Mouse (Mus musculus) E14TG2a.4 (cell line): ENCODE data around the gene Prrt1.

ENCODE experiments used
- H3K27me3 ChIP-seq: 2 replicates; pipeline ENCODE4 v1.6.1; 2014; ENCODE audit warnings: low read length, control low read depth; ENCODE audit not compliant: insufficient read depth
- H3K36me3 ChIP-seq: 2 replicates; pipeline ENCODE4 v1.6.1; 2014; ENCODE audit warnings: low read length, control low read depth; ENCODE audit not compliant: insufficient read depth
- H3K4me1 ChIP-seq: replicated peaks from 2 replicates; pipeline ENCODE4 v1.6.1; 2014; ENCODE audit warnings: low read depth, low read length, control low read depth
- H3K4me3 ChIP-seq: replicated peaks from 2 replicates; pipeline ENCODE4 v1.5.1; 2014; ENCODE audit warnings: mild to moderate bottlenecking, low read length
- H3K9me3 ChIP-seq: 2 replicates; pipeline ENCODE4 v1.6.1; 2014; ENCODE audit warnings: low read length, control low read depth
- CTCF ChIP-seq: conservative IDR thresholded peaks from 2 replicates; pipeline ENCODE4 v1.5.1; 2014; ENCODE audit warnings: low read length
- NANOG ChIP-seq: IDR thresholded peaks from 2 replicates; pipeline ENCODE4 v1.6.1; 2014; ENCODE audit warnings: borderline replicate concordance, low read length, mixed read lengths
- POU5F1 ChIP-seq: IDR thresholded peaks from 2 replicates; pipeline ENCODE4 v1.6.1; 2014; ENCODE audit warnings: low read length, borderline replicate concordance

The Prrt1 gene

DNA sequence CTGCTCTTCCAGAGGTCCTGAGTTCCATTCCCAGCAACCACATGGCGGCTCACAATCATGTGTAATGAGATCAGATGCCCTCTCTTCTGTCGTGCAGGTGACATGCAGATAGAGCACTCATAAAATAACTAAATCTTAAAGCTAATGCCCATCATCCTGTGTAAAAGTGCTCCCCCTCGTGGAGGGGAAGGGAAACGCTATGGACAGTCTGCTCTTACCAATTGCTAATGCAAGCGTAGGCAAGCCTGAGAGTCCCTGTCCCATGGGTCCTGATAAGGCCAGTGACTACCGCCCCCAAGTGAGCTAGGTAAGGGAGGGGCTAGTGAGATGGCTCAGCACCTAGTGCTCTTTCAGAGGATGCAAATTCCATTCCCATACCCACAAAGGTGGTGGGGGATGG lies 10.3 kb upstream of the Prrt1 start:
- no peak overlapping the region for H3K4me3 ChIP-seq
- H3K36me3 ChIP-seq = peaks cover 52% of the 10 kb centered on the region
- peaks cover 45% of the 10 kb centered on the region for H3K4me1 ChIP-seq
- no peaks in the 10 kb centered on the region for H3K27me3 ChIP-seq
- TF ChIP-seq POU5F1 = no peak
- peak; percentile 95 for TF ChIP-seq CTCF
- no peak for TF ChIP-seq NANOG
- no peaks in the 10 kb centered on the region for H3K9me3 ChIP-seq

DNA sequence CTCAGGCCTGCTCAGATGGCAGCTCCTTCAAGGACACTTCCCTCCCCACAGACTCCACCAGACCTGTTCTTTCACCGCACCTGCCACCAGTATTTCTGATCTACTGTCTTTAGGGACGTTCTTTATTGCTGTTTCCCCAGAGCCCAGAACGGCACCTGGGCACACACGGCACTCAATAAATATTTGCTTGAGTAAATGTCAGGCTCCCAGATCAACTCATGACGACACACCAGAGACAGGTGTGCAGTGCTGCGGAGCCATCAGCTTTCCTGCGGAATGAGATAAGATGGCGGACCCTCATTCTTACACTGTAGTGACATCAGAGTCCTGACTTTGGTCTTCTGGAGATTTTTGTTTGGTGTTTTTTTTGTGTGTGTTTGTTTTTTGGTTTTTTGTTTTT lies 8.3 kb upstream of the Prrt1 start:
- peaks cover 39% of the 10 kb centered on the region for H3K36me3 ChIP-seq
- H3K4me3 ChIP-seq = no peak overlapping the region
- H3K4me1 ChIP-seq = peaks cover 34% of the 10 kb centered on the region
- TF ChIP-seq NANOG (no peak), POU5F1 (no peak), CTCF (no peak)
- peaks cover 4% of the 10 kb centered on the region; the same call in 1 of the 2 replicates for H3K27me3 ChIP-seq
- no peaks in the 10 kb centered on the region for H3K9me3 ChIP-seq

DNA sequence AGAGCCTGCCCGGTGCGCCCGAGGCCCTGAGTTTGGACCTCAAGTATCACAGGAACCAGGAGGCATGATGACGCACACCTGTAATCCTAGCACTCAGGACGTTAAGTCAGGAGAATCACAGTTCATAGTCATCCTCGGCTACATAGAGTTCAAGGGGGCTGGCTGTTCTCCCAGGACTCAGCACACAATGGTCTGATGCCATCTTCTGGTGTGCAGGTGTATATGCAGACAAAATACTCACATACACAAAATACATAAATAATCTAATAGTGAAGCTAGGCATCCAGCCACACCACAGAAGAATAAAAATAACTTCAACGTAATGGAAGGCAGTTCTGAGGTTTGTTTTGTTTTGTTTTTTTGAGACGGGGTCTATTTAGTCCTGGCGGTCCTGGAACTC lies 6.2 kb upstream of the Prrt1 start:
- Histone ChIP-seq H3K27me3 (peaks cover 16% of the 10 kb centered on the region), H3K9me3 (no peaks in the 10 kb centered on the region), H3K4me3 (peak overlapping the region; percentile 45), H3K4me1 (peaks cover 50% of the 10 kb centered on the region), H3K36me3 (peaks cover 25% of the 10 kb centered on the region)
- no peak for TF ChIP-seq POU5F1
- TF ChIP-seq CTCF = peak; percentile 15; the same call in 1 of the 2 replicates

DNA sequence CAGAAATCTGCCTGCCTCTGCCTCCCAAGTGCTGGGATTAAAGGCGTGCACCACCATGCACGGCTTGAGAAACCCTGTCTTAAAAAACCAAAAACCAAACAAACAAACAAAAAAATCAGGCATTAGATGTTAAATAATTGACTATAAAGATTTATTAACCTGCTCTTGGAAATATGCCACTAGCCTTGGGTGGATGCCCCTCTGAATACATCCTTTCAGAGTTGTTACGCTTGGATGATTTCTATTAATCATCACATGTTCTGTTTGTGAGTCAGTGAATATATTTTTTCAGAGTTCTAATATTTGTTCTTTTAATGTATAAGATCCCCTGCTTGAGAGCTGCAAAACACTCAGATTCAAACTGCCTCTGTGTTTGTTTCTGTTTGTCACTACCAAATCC lies 4.4 kb upstream of the Prrt1 start:
- no peak for TF ChIP-seq CTCF
- no peak for TF ChIP-seq POU5F1
- no peak for TF ChIP-seq NANOG
- Histone ChIP-seq H3K27me3 (peaks cover 34% of the 10 kb centered on the region), H3K4me1 (peaks cover 64% of the 10 kb centered on the region)

DNA sequence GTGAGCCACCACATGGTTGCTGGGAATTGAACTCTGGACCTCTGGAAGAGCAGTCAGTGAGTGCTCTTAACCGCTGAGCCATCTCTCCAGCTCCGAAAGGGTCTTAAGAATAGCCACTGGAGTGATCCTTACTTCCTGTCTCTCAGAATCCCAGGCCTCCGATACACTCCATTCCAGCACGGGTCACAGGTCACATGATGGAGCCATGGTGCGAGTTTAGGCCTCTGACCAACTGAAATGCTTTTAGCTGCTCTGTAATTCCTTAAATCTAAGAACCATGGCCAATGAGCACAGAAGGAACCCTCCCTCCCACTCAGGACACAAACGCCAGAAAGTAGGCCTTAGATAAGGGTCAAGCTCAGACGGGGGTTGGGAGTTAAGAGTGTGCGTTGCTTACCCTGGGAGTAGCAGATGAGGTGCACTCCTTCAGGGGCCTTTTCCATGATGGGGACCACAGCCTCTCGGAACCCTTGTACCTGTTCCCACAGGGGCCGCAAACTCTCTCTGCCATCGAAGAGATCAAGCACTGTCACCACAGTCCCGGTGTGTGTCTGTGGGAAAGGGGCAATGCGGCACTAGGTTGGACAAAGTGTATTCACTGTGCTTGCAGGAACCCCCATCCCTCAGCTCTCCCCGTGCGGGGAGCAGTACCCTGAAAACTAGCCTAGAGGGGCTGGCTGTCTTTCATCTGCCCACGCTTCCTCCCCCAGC lies 3.1 kb upstream of the Prrt1 start:
- H3K9me3 ChIP-seq = no peaks in the 10 kb centered on the region
- H3K4me1 ChIP-seq = peaks cover 69% of the 10 kb centered on the region
- TF ChIP-seq NANOG (no peak), POU5F1 (no peak), CTCF (no peak)
- H3K36me3 ChIP-seq = peaks cover 22% of the 10 kb centered on the region
- H3K27me3 ChIP-seq = peaks cover 46% of the 10 kb centered on the region
- peak overlapping the region; percentile 86 for H3K4me3 ChIP-seq

More for the DNA sequence above, 4.4 kb upstream of the Prrt1 start:
- no peak overlapping the region for H3K4me3 ChIP-seq
- H3K9me3 ChIP-seq = no peaks in the 10 kb centered on the region
- H3K36me3 ChIP-seq = peaks cover 25% of the 10 kb centered on the region

DNA sequence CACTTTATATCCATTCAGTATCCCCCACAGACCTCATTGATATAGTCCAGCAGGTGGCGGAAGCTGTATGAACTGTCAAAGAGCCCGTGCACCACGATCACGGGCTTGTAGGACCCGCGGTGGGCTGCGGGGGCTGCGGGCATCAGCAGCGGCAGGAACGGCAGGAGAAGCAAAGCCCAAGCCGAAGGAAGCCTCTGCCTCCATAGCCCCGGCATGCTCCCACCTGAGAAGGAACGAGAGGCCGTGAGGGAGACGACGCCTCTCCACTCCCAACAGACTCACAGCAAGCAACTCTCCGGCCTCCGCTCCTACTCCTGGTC lies 2.6 kb upstream of the Prrt1 start:
- TF ChIP-seq POU5F1 (no peak), NANOG (no peak), CTCF (no peak)
- peaks cover 52% of the 10 kb centered on the region for H3K27me3 ChIP-seq
- H3K9me3 ChIP-seq = no peaks in the 10 kb centered on the region

DNA sequence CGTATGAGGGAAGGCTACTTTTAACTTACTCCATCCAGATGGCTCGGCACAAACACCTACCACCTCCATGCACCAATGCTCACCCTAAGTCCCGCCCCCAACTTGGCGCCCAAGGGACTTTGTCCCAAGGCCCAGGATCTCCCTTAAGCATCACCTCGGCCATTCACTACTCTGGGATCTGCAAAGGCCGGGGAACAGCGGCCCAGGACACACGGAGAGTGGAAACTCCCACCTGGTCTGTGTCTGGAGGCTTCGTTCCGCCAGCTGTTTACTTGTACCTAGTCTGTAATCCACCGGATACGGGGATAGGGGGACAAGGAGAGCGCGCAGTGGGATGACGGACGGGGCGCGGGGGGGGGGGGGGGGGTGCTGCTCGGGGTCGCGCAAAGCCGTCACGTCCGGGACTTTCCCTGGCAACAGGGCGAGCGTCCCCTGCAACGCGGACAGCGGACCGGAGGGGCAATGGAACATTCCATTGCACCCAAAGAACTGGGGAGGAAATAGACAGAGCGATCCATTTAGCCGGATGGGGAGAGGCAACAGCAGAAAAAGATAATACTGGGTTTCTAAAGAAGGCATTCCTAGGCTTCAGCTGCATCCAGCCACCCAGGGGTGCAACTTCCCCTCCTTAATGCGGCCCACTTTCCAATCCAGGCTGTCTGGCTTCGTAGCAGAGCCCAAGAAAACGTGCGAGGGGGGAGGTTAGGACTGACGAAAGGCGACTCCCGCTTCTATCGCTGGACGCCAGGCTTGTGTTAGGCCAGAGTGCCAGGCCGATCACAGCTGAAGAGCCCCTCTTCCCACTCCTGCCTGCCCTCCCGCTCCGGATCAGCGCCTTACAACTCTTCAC lies 2.0 kb upstream of the Prrt1 start:
- Histone ChIP-seq H3K9me3 (no peaks in the 10 kb centered on the region), H3K27me3 (peaks cover 52% of the 10 kb centered on the region), H3K4me1 (peaks cover 75% of the 10 kb centered on the region), H3K36me3 (peaks cover 15% of the 10 kb centered on the region), H3K4me3 (peak overlapping the region; percentile 86)
- TF ChIP-seq CTCF = no peak
- TF ChIP-seq NANOG = no peak
- TF ChIP-seq POU5F1 = no peak

More for the DNA sequence above, 2.6 kb upstream of the Prrt1 start:
- Histone ChIP-seq H3K4me1 (peaks cover 74% of the 10 kb centered on the region), H3K4me3 (peak overlapping the region; percentile 86), H3K36me3 (peaks cover 20% of the 10 kb centered on the region)

DNA sequence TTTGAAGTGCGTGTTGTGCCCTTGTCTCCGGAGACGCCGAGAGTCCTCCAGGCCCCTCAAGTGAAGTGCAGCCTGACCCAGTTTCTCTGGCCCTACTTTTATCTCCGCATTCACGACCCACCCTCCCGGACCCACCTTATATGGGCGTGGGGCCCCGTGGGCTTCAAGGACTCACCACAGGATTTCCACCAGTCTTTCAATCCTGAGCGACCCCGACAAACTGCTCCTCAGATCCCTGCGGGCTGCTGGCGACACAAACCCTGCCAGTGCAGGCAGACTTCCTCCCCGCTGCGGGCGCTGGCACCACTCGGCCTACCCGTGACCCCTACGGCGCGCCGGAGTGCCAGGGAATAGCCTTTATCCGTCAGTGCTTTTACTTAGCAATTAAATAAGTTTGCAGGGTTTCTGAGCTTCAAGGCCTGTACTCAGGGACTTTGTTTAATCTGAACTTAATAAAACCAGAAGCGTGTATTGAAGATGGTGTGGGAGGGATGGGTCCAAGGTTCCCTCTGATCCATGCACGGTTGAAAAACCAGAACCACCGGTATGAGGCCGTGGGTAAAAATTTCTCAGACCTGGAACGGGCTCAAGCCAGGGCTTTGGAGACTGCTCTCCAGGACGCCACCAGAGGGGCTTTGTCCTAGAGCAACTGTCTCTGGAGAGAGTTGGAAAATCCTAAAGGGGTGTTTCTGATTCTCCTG lies 1.2 kb upstream of the Prrt1 start, which contains the start of gene Ppt2:
Gene Ppt2 (minus strand): TSS at position 568 of the 701 bp plus-strand sequence.
- TF ChIP-seq POU5F1 (no peak), NANOG (no peak), CTCF (no peak)
- peaks cover 52% of the 10 kb centered on the region for H3K27me3 ChIP-seq
- H3K4me1 ChIP-seq = peaks cover 74% of the 10 kb centered on the region

More for the DNA sequence above, 1.2 kb upstream of the Prrt1 start, which contains the start of gene Ppt2:
- H3K4me3 ChIP-seq = peak within 1 kb of the TSS; percentile 86
- H3K9me3 ChIP-seq = no peaks in the 10 kb centered on the region
- peaks cover 8% of the 10 kb centered on the region for H3K36me3 ChIP-seq
